Mouse (Mus musculus): ENCODE data around the gene Pdgfra.

GRCm38 (mm10) chr5:75157038-75157437, 4.9 kb downstream of the Pdgfra start:
- TF ChIP-seq HCFC1 (IDR thresholded peaks at IDR 0.05; ENCODE audit: borderline replicate concordance, insufficient read depth, low read length) (no peak), ZC3H11A (IDR thresholded peaks at IDR 0.05; ENCODE audit: borderline replicate concordance, low read depth, low read length) (peak; percentile 97), MAFK (IDR thresholded peaks at IDR 0.05; ENCODE audit: insufficient read depth, low read depth, low read length) (no peak)
